In genomic region chr2:11172831-11173414, GRCm38 (mm10) we compare ENCODE assay signal across 9 mouse cellular contexts. TPM values are rescaled to one million over a fixed set of nuclear protein-coding genes. Genes with fewer than 3 reads are reported as not detected.
DNase-seq lines count a peak whose midpoint lies in the region; ATAC-seq and TF ChIP-seq lines count a peak whose summit lies in the region.
"Had no signal": no experiment of that assay in that cellular context is flagged by ENCODE, and none has a peak within 500 bp of the region (broad histone marks: within the 10 kb centered on the region; RNA-seq: fewer than 3 reads in every experiment).

No protein-coding gene starts in this region.

- H3K27me3 ChIP-seq in thymus, adult 2 months (ENCODE audit: control insufficient read depth, insufficient read depth, low read length), result no peaks in the 10 kb centered on the region
- peaks cover 9% of the 10 kb centered on the region; the same call in 1 of the 2 replicates for H3K27me3 ChIP-seq in intestine, embryonic 14.5 days (replicated peaks; ENCODE audit: control insufficient read depth, insufficient read depth, low read length)

- peaks cover 7% of the 10 kb centered on the region; the same call in 1 of the 2 replicates for H3K36me3 ChIP-seq in thymus, adult 2 months (ENCODE audit: control insufficient read depth, insufficient read depth, low read length)
- no peaks in the 10 kb centered on the region for H3K36me3 ChIP-seq in intestine, embryonic 14.5 days (ENCODE audit: control insufficient read depth, insufficient read depth, low read length)

- peak overlapping the region; percentile 87 for H3K4me2 ChIP-seq in intestine, embryonic 14.5 days (ENCODE audit: low read length)

- no peak for TF ChIP-seq CTCF in thymus, adult 2 months (IDR thresholded peaks at IDR 0.05; ENCODE audit: borderline replicate concordance, control insufficient read depth, extremely low read depth, insufficient read depth, low read length, poor library complexity)

- H3K27ac ChIP-seq in thymus, adult 2 months (ENCODE audit: control insufficient read depth, insufficient read depth, low read length), result peak overlapping the region; percentile 96
- no peak overlapping the region for H3K27ac ChIP-seq in intestine, embryonic 14.5 days (ENCODE audit: low read depth)

- peak overlapping the region; percentile 89 for H3K4me3 ChIP-seq in thymus, adult 2 months (ENCODE audit: control insufficient read depth, insufficient read depth, low read length)
- peak overlapping the region; percentile 55 for H3K4me3 ChIP-seq in intestine, embryonic 14.5 days (ENCODE audit: low read depth, low read length)

- H3K9me3 ChIP-seq in intestine, embryonic 14.5 days (ENCODE audit: control insufficient read depth, low read length), result no peaks in the 10 kb centered on the region

- H3K9ac ChIP-seq in intestine, embryonic 14.5 days (ENCODE audit: low read length), result no peak overlapping the region; the same call in 1 of the 2 replicates

- H3K4me1 ChIP-seq in thymus, adult 2 months (replicated peaks; ENCODE audit: control insufficient read depth, insufficient read depth, low read length), result peaks cover 20% of the 10 kb centered on the region
- no peaks in the 10 kb centered on the region; the same call in 1 of the 2 replicates for H3K4me1 ChIP-seq in intestine, embryonic 14.5 days (replicated peaks; ENCODE audit: control insufficient read depth, insufficient read depth, low read length)

- intact Hi-C loops in heart, postnatal 14 days (cut with DNase I), result no loop called here

- ATAC-seq in intestine, embryonic 14.5 days (replicated peaks; ENCODE audit: low FRiP score, low TSS enrichment, low read depth), result no peak
- ATAC-seq in megakaryocyte-erythroid progenitor cell, adult 5-6 weeks (replicated peaks; ENCODE audit: low FRiP score, low TSS enrichment, poor library complexity, severe bottlenecking), result peak; percentile 74
- no peak for ATAC-seq in erythroblast, adult 5-6 weeks (replicated peaks; ENCODE audit: low FRiP score, poor library complexity, severe bottlenecking)

- TF ChIP-seq POLR2A in thymus, adult 2 months (IDR thresholded peaks at IDR 0.05; ENCODE audit: control insufficient read depth, extremely low read depth, insufficient read depth, low read length, poor library complexity), result no peak

- DNase-seq in heart, adult 11 months, result peak; percentile 87
- DNase-seq in heart, postnatal 14 days, result no peak
- DNase-seq in thymus, adult 2 months, result no peak
- no peak for DNase-seq in thymus, postnatal 14 days
- DNase-seq in intestine, embryonic 14.5 days (ENCODE audit: low spot score), result no peak
- DNase-seq in c-Kit-positive CD71-positive TER-119-positive erythroid progenitor cells, embryonic 14.5 days (ENCODE audit: low spot score), result no peak

- WGBS in thymus, adult 2 months, result 3% methylated on average over 9 of the region's 9 CpGs
- WGBS in intestine, embryonic 14.5 days, result 20% methylated on average over 9 of the region's 9 CpGs

RNA-seq across cellular contexts. Expression of gene Prkcq, which starts 1.0 kb away (rescaled TPM):
- 1 to 10 TPM; 1.8 to 2.9 TPM for total RNA-seq in heart, postnatal 14 days (2021)
- 48.4 and 48.5 TPM in 2 replicates for polyA plus RNA-seq in thymus, adult 2 months (2012; rRNA removed)
- polyA plus RNA-seq in intestine, embryonic 14.5 days (2014; fragmentation: Nextera tagmentation; extraction: Ambion mirVana), result 2.6 and 2.8 TPM in 2 replicates
- total RNA-seq in megakaryocyte-erythroid progenitor cell, adult 5-6 weeks (2014; fragmentation: Nextera tagmentation), result 6.9 and 18.0 TPM in 2 replicates
- 8.5 and 14.4 TPM in 2 replicates for total RNA-seq in megakaryocyte-erythroid progenitor cell, adult 5-6 weeks (2017)
- total RNA-seq in erythroblast, adult 5-6 weeks (2015; ENCODE audit: low replicate concordance), result 0.63 and 0.96 TPM in 2 replicates
- total RNA-seq in erythroblast, adult 5-6 weeks (2017; ENCODE audit: low replicate concordance), result 0.28 and 1.3 TPM in 2 replicates
- polyA plus RNA-seq: erythroblast, embryonic 14.5 days had no signal
